Mouse (Mus musculus): Measurements from ENCODE around the gene Ninj1. TPM values are rescaled to one million over a fixed set of nuclear protein-coding genes. Genes with fewer than 3 reads are reported as not detected.

Gene Ninj1
- total and polyA plus RNA-seq, 3 experiments, result 30.5 to 69.8 TPM; not detected in 1

GRCm38 (mm10) chr13:49156645-49157044 is 30.6 kb upstream of the Ninj1 start:
- Histone ChIP-seq H3K79me2 (ENCODE audit: control insufficient read depth, insufficient read depth, low read length, poor library complexity) (no peaks in the 10 kb centered on the region), H3K27ac (ENCODE audit: control insufficient read depth, low read depth, low read length) (no peak overlapping the region), H3K9me3 (replicated peaks; ENCODE audit: insufficient read depth, low read length) (no peaks in the 10 kb centered on the region), H3K36me3 (ENCODE audit: control insufficient read depth in 1 of 2, insufficient read depth in 2 of 2, low read length in 2 of 2) (no peaks in the 10 kb centered on the region), H3K4me3 (ENCODE audit: control insufficient read depth in 1 of 2, insufficient read depth in 1 of 2, low read depth in 2 of 2, low read length in 2 of 2) (no peak overlapping the region), H3K27me3 (ENCODE audit: control insufficient read depth in 1 of 2, insufficient read depth in 2 of 2, low read length in 2 of 2) (0 out of 4 replicates have a peak, but pooled peaks cover 0 to 6% of the 10 kb centered on the region in 2 experiments), H3K9ac (ENCODE audit: control insufficient read depth, low read depth, low read length, poor library complexity, severe bottlenecking) (no peak overlapping the region), H3K4me1 (ENCODE audit: control insufficient read depth in 1 of 2, insufficient read depth in 2 of 2, low read length in 2 of 2) (no peaks in the 10 kb centered on the region)
- DNase-seq (ENCODE audit: low read depth, low spot score), result no peak
- TF ChIP-seq CTCF (IDR thresholded peaks at IDR 0.05 in 2 of 3, conservative IDR thresholded peaks at IDR 0.05 in 1 of 3; ENCODE audit: control insufficient read depth in 1 of 3, insufficient read depth in 1 of 3, low read depth in 2 of 3, low read length in 3 of 3, poor library complexity in 1 of 3, severe bottlenecking in 1 of 3), result peak; percentile 41 to 57 (median 46); a peak in 5 of 6 replicates
- TF ChIP-seq RAD21 (IDR thresholded peaks at IDR 0.05; ENCODE audit: low read depth, low read length), result peak; percentile 11; the same call in 1 of the 2 replicates
- TF ChIP-seq HCFC1 (IDR thresholded peaks at IDR 0.05; ENCODE audit: low read depth, low read length), result no peak
- TF ChIP-seq JUND (IDR thresholded peaks at IDR 0.05; ENCODE audit: low read depth, low read length), result no peak

- Histone ChIP-seq H3K79me2 (ENCODE audit: control insufficient read depth, insufficient read depth, low read length, poor library complexity) (no peaks in the 10 kb centered on the region), H3K4me1 (ENCODE audit: control insufficient read depth in 1 of 2, insufficient read depth in 2 of 2, low read length in 2 of 2) (peaks cover 1 to 9% of the 10 kb centered on the region in 2 experiments), H3K4me3 (ENCODE audit: control insufficient read depth in 1 of 2, insufficient read depth in 1 of 2, low read depth in 2 of 2, low read length in 2 of 2) (no peak overlapping the region), H3K9ac (ENCODE audit: control insufficient read depth, low read depth, low read length, poor library complexity, severe bottlenecking) (no peak overlapping the region), H3K27ac (ENCODE audit: control insufficient read depth, low read depth, low read length) (no peak overlapping the region), H3K9me3 (replicated peaks; ENCODE audit: insufficient read depth, low read length) (no peaks in the 10 kb centered on the region), H3K36me3 (ENCODE audit: control insufficient read depth in 1 of 2, insufficient read depth in 2 of 2, low read length in 2 of 2) (peaks cover 0 to 1% of the 10 kb centered on the region in 2 experiments; a peak in 2 of 4 replicates), H3K27me3 (ENCODE audit: control insufficient read depth in 1 of 2, insufficient read depth in 2 of 2, low read length in 2 of 2) (no peaks in the 10 kb centered on the region)
- TF ChIP-seq NRF1 (IDR thresholded peaks at IDR 0.05; ENCODE audit: insufficient read depth, low read depth, low read length, poor library complexity, severe bottlenecking), result no peak
- TF ChIP-seq ZMIZ1 (IDR thresholded peaks at IDR 0.05; ENCODE audit: low read depth, low read length), result no peak
- no peak for TF ChIP-seq TAL1 (IDR thresholded peaks at IDR 0.05; ENCODE audit: low read length)
- DNase-seq (ENCODE audit: low read depth, low spot score), result no peak
These were observed 29.1 kb upstream of the Ninj1 start for GRCm38 (mm10) chr13:49158040-49158713.

- Histone ChIP-seq H3K4me1 (ENCODE audit: control insufficient read depth in 1 of 2, insufficient read depth in 2 of 2, low read length in 2 of 2) (peaks cover 4 to 19% of the 10 kb centered on the region in 2 experiments), H3K27me3 (ENCODE audit: control insufficient read depth in 1 of 2, insufficient read depth in 2 of 2, low read length in 2 of 2) (no peaks in the 10 kb centered on the region), H3K36me3 (ENCODE audit: control insufficient read depth in 1 of 2, insufficient read depth in 2 of 2, low read length in 2 of 2) (peaks cover 0 to 9% of the 10 kb centered on the region in 2 experiments; a peak in 2 of 4 replicates), H3K9ac (ENCODE audit: control insufficient read depth, low read depth, low read length, poor library complexity, severe bottlenecking) (no peak overlapping the region), H3K27ac (ENCODE audit: control insufficient read depth, low read depth, low read length) (no peak overlapping the region), H3K4me3 (ENCODE audit: control insufficient read depth in 1 of 2, insufficient read depth in 1 of 2, low read depth in 2 of 2, low read length in 2 of 2) (no peak overlapping the region), H3K79me2 (ENCODE audit: control insufficient read depth, insufficient read depth, low read length, poor library complexity) (no peaks in the 10 kb centered on the region), H3K9me3 (replicated peaks; ENCODE audit: insufficient read depth, low read length) (no peaks in the 10 kb centered on the region)
- DNase-seq (ENCODE audit: low read depth, low spot score), result peak; percentile 45
- TF ChIP-seq CTCF (IDR thresholded peaks at IDR 0.05 in 2 of 3, conservative IDR thresholded peaks at IDR 0.05 in 1 of 3; ENCODE audit: control insufficient read depth in 1 of 3, insufficient read depth in 1 of 3, low read depth in 2 of 3, low read length in 3 of 3, poor library complexity in 1 of 3, severe bottlenecking in 1 of 3), result peak in 1 of 3 experiments; percentile 3; a peak in 1 of 6 replicates
- TF ChIP-seq NELFE (IDR thresholded peaks at IDR 0.05; ENCODE audit: low read depth, low read length), result no peak
- TF ChIP-seq POLR2AphosphoS5 (IDR thresholded peaks at IDR 0.05; ENCODE audit: borderline replicate concordance, low read depth, low read length), result no peak
- no peak for TF ChIP-seq USF2 (IDR thresholded peaks at IDR 0.05; ENCODE audit: borderline replicate concordance in 1 of 2, insufficient read depth in 1 of 2, low read depth in 1 of 2, low read length in 2 of 2)
- TF ChIP-seq KAT2A (conservative IDR thresholded peaks at IDR 0.05; ENCODE audit: low read depth, low read length), result no peak
- no peak for TF ChIP-seq SIN3A (IDR thresholded peaks at IDR 0.05; ENCODE audit: low read length)
- TF ChIP-seq RAD21 (IDR thresholded peaks at IDR 0.05; ENCODE audit: low read depth, low read length), result peak; percentile 16
- TF ChIP-seq ELF1 (IDR thresholded peaks at IDR 0.05; ENCODE audit: low read depth, low read length), result no peak
- TF ChIP-seq CHD2 (IDR thresholded peaks at IDR 0.05; ENCODE audit: low read length), result no peak
- TF ChIP-seq GATA1 (IDR thresholded peaks at IDR 0.05; ENCODE audit: low read depth, low read length), result no peak
- no peak for TF ChIP-seq ZNF384 (IDR thresholded peaks at IDR 0.05; ENCODE audit: low read depth, low read length)
These were observed 26.0 kb upstream of the Ninj1 start for GRCm38 (mm10) chr13:49161236-49161635.

All from MEL (cell line).